Mouse (Mus musculus) G1E (cell line): ENCODE data around the gene St7.

Experiments used
- CTCF ChIP-seq: IDR thresholded peaks from 2 replicates; pipeline ENCODE4 v1.5.1; 2012; ENCODE audit warnings: low read depth, low read length, inconsistent platforms, mixed read lengths
- GATA1 ChIP-seq: IDR thresholded peaks from 2 replicates; pipeline ENCODE4 v1.6.1; 2012; ENCODE audit warnings: borderline replicate concordance, low read length, inconsistent platforms, mixed read lengths
- POLR2AphosphoS5 ChIP-seq: IDR thresholded peaks from 2 replicates; pipeline ENCODE4 v1.6.1; 2012; ENCODE audit warnings: low read depth, low read length, inconsistent platforms; ENCODE audit not compliant: insufficient replicate concordance
- TAL1 ChIP-seq: conservative IDR thresholded peaks from 2 replicates; pipeline ENCODE4 v1.6.1; 2012; ENCODE audit warnings: low read depth, low read length, inconsistent platforms, mixed read lengths

DNA sequence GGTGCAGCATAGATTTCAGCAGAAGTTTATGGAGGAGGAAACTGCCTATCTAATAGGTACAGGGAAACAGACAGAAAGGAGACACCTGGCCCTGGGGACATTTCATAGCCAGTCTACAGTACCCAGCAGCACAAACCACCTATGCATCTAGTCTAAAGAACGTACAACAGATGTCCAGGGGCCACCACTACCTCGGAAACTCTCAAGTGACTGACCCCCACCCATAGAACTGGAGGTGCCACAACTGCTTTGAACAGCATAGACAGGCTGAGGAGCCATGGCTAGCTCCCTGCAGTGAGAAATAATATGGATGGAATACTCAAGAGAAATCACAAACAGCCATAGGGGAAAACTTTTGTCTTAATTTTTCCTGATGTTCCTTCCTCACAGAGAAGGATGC, 220.1 kb downstream of the St7 start:
- TF ChIP-seq CTCF (no peak), GATA1 (no peak), TAL1 (no peak), POLR2AphosphoS5 (no peak)
